Mouse (Mus musculus): Measurements from ENCODE around the gene Padi6.

The Padi6 gene

GRCm38 (mm10) chr4:140688826-140689425 lies 53.5 kb downstream of the Padi6 start:
- peak; percentile 63 for DNase-seq (ENCODE audit: extremely low read depth, insufficient read length, low spot score)

GRCm38 (mm10) chr4:140688044-140688825 lies 54.2 kb downstream of the Padi6 start:
- peak; percentile 78 for DNase-seq (ENCODE audit: extremely low read depth, insufficient read length, low spot score)

- DNase-seq (ENCODE audit: extremely low read depth, insufficient read length, low spot score), result no peak
These were observed 57.6 kb downstream of the Padi6 start for GRCm38 (mm10) chr4:140684881-140685303.

DNA sequence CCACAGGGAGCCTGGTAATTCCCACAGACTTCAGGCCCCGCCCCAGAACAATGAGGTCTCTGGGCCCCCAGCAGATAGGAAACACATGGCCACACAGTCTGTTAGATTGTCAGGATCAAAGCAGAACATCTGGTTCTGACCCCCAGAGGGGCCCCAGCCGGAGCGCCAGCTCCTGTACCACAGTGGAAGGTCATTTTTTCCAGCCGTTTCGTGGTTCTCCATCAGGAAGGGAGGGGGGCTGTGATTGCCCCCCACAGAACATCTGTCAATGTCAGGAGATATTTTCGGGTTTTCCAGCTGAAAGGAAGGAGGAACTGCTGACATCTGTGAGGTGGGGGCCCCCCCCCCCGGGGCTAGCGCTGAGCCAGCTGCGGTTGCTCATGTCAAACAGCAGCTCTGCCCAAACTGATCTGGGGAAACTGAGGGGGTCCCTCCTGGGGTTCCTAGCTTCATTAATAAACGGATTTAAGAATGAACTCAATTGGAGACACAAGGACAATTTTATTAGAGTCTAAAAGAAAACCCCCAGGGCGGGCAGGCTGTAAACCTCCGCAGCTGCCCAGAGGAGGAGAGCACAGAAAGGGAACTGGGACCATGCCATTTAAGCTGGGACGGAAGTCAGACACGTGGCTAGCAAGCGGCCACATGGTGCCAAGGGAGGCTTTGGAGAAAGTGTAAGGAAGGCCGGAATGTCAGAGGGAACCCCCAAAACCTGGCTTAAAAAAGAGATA lies 58.1 kb downstream of the Padi6 start:
- DNase-seq (ENCODE audit: extremely low read depth, insufficient read length, low spot score), result no peak

DNA sequence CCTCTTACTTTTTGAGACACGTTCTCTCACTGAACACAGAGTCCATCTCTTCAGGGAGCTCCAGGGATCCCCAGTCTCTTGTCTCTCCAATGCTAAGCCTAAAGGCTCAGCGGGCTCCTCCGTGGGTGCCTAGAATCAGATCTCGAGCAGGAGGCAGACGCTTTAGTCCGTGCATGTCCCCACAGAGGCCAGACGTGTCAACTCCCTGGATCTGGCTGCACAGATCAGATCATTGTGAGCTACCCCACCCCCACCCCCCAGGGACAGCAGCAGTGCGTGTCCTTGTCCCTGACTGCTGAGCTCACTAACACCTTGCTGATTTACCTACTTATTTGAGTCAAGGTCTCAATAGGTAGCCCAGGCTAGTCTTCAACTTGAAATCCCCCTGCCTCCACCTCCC lies 58.8 kb downstream of the Padi6 start:
- no peak for DNase-seq (ENCODE audit: extremely low read depth, insufficient read length, low spot score)

DNA sequence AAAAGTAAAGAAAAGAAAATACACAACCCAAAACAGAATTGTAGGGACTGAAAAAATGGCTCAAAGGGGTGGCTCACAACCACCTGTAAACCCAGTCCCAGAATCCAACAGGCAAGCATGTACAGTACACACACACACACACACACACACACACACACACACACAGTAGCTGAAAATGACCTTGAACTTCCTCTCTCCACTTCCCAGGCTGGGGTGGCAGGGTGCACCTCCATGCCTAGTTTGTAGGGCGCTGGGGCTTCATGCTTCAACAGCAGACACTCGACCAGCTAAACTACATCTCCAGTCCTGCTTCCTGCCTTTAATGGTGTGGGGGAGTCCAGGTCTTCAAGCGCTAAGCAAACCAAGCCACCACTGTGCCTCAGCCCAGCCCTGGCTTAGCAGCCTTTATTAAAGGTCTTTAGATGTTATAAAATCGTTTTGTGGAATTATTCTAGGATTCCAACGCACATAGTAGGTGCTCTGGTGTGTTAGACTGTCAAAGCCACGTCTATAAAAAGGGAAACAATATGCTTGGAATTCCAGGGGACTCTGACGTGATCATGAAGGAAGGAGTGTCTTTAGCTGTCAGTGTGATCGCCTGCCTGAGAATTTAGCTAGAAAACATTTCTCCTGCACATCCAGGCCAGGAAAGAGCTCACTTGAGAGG lies 61.6 kb downstream of the Padi6 start:
- DNase-seq (ENCODE audit: extremely low read depth, insufficient read length, low spot score), result no peak

DNA sequence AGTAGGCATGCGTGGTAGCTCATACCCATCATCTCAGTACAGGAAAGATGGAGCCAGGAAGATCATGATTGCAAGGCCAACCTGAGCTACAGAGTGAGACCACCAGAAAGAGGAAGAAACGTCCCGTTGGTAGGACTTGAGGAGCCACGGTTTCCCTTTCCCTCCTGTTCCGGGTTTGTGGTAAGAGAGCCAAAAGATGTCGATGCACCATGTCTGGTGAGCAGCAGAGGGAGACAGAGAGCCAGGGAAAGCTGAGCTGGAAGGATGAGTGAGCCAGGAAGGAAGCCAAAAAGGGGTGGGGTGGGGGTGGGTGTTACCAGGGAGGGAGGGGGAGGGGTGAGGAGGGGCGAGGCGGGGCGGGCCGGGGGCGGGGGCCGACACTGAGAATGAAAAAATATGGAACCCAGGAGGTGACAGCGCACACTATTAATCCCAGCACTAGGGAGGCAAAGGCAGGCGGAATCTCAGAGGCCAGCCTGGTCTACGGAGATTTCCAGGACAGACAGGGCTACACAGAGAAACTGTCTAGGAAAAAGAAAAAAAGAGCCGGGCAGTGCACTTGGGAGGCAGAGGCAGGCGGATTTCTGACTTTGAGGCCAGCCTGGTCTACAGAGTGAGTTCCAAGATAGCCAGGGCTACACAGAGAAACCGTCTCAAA lies 62.6 kb downstream of the Padi6 start:
- peak; percentile 54 for DNase-seq (ENCODE audit: extremely low read depth, insufficient read length, low spot score)

DNA sequence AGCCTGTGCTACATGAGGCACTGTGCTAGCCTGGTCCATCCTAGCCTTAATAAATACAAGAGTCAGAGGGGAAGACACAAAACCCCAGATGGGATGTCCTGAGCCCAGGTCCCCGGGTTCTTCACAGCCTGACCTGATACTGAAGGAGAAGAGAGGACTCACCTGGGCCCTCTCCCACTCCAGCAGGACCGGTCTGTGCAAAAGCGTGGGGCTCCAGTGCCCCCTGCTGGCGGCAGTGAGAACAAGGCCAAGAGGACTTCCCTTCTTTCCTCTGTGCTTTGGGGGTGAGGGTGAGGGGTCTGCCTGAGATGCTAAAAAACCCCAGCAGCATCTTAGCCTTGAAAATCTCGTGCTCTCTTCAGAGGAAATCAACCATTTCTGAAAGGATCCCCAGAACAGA lies 63.4 kb downstream of the Padi6 start:
- no peak for DNase-seq (ENCODE audit: extremely low read depth, insufficient read length, low spot score)
